Mouse (Mus musculus) CH12.LX (cell line): ENCODE results near the gene Ucn2.

Source experiments
- CTCF ChIP-seq, 2 experiments: IDR thresholded peaks in 1 of 2; conservative IDR thresholded peaks in 1 of 2; 2 replicates each; pipeline ENCODE4 v1.5.1; 2011 to 2012; ENCODE audit warnings: low read depth in 2 of 2, low read length in 2 of 2, improper control_type of control experiment in 1 of 2, inconsistent platforms in 1 of 2, mild to moderate bottlenecking in 1 of 2, moderate library complexity in 1 of 2
- E2F4 ChIP-seq: IDR thresholded peaks from 2 replicates; pipeline ENCODE4 v1.6.1; 2011; ENCODE audit warnings: low read depth, low read length, improper control_type of control experiment; ENCODE audit not compliant: insufficient replicate concordance
- EP300 ChIP-seq: IDR thresholded peaks from 2 replicates; pipeline ENCODE4 v1.6.1; 2011; ENCODE audit warnings: low read length, improper control_type of control experiment
- JUN ChIP-seq: IDR thresholded peaks from 2 replicates; pipeline ENCODE4 v1.6.1; 2011; ENCODE audit warnings: low read depth, mild to moderate bottlenecking, low read length, improper control_type of control experiment, moderate library complexity; ENCODE audit not compliant: insufficient read depth
- POLR2A ChIP-seq: IDR thresholded peaks from 2 replicates; pipeline ENCODE4 v1.6.1; 2011; ENCODE audit warnings: low read depth, mild to moderate bottlenecking, improper control_type of control experiment, low read length
- RCOR1 ChIP-seq: conservative IDR thresholded peaks from 2 replicates; pipeline ENCODE4 v1.6.1; 2012; ENCODE audit warnings: low read depth, mild to moderate bottlenecking, inconsistent platforms, low read length, improper control_type of control experiment
- SMC3 ChIP-seq: IDR thresholded peaks from 2 replicates; pipeline ENCODE4 v1.6.1; 2011; ENCODE audit warnings: low read depth, low read length, improper control_type of control experiment
- ZNF384 ChIP-seq: IDR thresholded peaks from 2 replicates; pipeline ENCODE4 v1.6.1; 2012; ENCODE audit warnings: low read depth, low read length, improper control_type of control experiment, inconsistent platforms

- TF ChIP-seq ZNF384 (no peak), RCOR1 (no peak), SMC3 (no peak), POLR2A (no peak), EP300 (no peak), JUN (no peak), E2F4 (no peak), CTCF (conservative IDR thresholded peaks at IDR 0.05 in 1 of 2, IDR thresholded peaks at IDR 0.05 in 1 of 2; ENCODE audit: low read depth in 2 of 2, low read length in 2 of 2) (no peak)
Measured at GRCm38 (mm10) chr9:109027521-109027920, 41.7 kb downstream of the Ucn2 start.
